Mouse (Mus musculus) thymus, postnatal 25 days (tissue): Measurements from ENCODE around the gene Caskin1.
A peak's percentile ranks its signal among the peaks of the same experiment; 100 is the strongest.
"Not testable (repeated sequence)": the region's sequence is repeated elsewhere in the genome, so short reads cannot be mapped to it uniquely, and the experiment has no call there.

Source experiments
- DNase-seq: peaks from one replicate; pipeline ENCODE4 v3.0.0; 2022

The Caskin1 gene

DNA sequence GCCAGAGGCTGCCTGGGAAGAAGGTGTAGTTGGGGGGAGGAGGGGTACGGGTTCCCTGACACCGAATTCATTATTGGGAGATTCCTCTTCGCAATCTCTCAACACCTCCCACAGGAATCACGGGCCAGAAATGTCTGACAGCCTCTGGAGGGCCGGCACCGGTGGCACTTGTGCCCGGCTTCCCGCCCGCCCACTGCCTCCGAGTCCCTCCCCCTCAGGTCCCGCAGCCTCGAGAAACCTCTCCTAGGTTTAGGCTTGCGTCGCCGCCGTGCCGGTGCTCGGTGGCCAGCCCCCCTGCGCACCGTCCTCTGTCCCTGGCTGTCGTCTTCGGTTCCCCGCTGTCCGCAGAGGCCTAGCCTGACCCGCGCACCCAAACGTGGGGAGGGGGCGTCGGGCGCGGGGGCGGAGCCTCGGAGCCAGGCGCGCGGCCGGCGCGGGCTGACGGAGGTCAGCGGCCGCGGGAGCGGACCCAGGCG is at the start of gene Caskin1:
Caskin1 (plus strand) TSS at position 416 of the 476 bp plus-strand sequence.
- no peak for DNase-seq

DNA sequence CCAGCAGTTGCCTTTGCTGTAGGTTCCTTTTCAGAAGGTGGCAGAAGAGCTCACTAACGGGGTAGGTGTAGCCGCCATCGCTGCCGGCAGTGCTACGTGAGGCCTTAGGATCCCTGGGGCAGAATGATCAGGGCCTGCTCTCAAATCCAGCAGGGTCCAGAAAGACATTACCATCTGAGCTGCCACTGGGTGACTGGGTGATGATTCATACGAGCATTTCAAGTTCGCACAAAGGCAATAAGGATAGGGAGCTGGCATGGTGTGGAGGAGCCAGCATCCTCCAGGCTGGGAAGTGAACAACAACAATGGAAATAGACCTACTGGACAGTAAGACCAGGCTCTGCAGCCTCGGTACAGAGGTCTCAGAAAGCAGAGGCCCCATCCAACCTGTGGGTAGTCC is 48.0 kb upstream of the Caskin1 start:
- DNase-seq, result no peak

DNA sequence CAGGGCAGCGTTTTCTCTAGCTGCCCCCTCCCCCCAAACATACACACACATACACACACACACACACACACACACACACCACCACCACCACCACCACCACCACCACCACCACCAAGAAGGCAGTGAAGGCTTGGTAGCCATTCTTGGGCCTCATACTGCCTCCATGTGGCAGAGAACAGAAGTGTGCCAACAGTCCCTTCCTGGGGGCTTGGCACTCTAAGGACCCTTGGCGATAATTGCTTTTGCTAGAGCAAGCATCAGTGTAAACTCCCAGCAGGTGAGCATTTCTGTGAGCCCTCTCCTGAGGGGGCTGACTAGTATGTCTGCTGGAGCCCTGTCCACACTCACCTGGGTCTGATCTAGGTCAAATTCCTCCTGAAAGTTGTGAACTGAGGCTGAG is 47.3 kb upstream of the Caskin1 start:
- no peak for DNase-seq

DNA sequence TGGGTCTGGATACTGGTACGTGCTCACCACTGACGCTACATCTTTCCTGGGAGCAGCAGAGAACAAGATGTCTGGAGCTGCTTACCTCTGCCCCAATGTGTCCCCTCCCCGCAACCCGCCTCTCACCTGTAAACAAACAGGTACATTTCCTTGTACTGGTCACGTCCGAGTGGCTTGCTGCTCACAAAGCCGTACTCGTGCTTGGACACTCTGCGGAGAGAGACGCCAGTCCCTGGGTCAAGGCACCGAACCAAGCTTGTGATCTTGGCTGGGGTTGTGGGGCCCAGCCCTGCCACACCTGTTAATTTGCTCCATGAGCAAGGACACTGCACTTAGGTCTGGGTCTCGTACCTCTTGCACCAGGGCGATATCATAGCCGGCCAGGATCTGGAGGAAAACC is 46.3 kb upstream of the Caskin1 start:
- DNase-seq, result no peak

DNA sequence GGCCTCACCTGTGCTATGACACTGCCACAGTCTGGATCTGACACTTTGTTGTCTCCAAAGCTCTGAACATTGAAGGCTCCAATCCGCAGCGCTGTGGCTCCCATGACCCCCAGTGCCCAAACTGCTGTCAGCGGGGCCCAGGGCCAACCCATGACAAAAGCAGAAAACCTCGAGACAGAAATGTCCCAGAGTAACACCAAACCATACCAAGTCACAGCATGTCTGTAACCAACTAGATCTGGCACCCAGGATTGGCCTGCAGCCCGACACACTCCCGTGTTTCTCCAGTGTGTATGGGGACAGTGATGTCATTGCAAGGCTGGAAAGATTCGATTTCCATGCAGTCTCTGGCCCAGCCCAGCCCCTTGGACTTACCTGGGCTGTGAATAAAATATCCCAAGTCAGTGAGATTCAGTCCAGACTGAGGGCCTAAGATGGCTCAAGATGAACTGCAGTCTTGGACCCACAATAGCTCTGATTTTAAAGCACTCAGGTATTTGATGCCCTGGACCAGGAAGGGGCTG is 45.7 kb upstream of the Caskin1 start, which contains the start of gene Dnase1l2:
Dnase1l2 (minus strand) TSS at position 474 of the 524 bp plus-strand sequence.
- no peak for DNase-seq

GRCm38 (mm10) chr17:24443409-24443808 is 45.0 kb upstream of the Caskin1 start:
- no peak for DNase-seq

GRCm38 (mm10) chr17:24446590-24446989 is 41.8 kb upstream of the Caskin1 start:
- DNase-seq, result no peak

- no peak for DNase-seq
Measured at GRCm38 (mm10) chr17:24449507-24449906, 38.9 kb upstream of the Caskin1 start.

DNA sequence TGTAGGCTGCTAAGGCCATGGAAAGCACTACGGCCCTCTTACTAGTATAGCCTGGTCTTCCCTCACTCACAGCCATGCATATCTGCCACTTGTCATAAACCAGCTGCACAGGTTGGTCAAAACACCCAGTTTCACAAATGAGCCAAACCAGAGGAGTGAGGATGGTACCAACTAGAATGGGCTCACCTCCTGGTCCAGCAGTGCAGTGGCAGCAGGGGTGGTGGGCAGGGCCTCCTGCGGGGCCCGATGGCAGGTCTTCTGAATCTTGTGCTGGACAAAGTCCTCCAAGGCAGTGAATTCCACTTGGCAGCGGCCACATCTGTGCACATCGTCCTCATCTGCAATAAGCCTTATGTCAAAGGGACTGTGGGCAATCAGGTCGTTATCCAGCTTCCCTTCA is 37.2 kb upstream of the Caskin1 start:
- DNase-seq, result no peak

GRCm38 (mm10) chr17:24453372-24453771 is 35.0 kb upstream of the Caskin1 start:
- no peak for DNase-seq

DNA sequence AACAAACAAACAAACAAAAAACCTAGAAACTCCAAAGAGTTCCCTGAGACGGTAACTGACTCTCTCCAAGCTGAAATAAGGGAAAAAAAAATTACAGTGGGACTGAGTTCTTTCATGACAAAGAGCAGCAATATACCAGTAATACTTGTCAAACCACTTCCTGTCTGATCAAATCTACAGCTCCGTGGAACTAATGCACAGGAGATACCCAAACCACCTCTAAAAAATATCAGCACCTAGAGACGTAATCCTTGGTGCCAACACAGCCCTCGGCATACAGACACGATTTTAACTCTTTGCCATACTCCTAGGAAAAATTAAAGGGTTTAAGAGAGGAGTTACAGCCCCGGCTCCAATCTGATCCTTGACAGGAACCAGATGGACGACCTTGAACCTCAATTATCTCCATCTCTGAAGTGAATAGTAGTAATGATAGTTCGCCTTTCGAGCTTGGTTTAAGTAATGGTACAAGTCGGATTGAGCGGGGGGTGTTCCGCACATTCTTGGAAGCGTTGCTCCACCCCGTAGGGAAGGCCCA is 34.1 kb upstream of the Caskin1 start:
- DNase-seq, result peak; percentile 20

GRCm38 (mm10) chr17:24454756-24455522 is 33.5 kb upstream of the Caskin1 start:
- DNase-seq, result peak; percentile 100

DNA sequence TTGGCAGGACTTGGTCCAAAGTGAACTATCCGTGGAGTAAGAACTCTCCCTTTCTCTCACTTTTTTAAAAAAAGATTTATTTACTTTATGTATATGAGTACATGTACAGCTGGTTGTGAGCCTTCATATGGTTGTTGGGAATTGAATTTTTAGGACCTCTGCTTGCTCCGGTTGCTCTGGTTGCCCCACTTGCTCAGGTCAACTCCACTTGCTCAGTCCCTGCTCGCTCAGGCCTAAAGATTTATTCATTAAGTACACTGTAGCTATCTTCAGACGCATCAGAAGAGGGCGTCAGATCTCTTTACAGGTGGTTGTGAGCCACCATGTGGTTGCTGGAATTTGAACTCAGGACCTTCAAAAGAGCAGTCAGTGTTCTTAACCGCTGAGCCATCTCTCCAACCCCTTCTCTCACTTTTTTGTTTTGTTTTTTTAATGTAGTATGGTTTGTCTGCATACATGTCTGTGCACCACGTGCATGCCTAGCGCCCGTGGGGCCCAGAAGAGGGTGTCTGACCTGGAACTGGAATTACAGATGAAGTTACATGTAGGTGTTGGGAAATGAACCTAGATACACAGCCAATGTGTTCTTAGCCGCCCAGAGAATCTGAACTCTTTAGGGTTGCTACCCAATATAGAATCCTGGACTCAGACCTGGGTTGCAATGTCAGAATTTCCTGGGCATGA is 32.7 kb upstream of the Caskin1 start:
- not testable (repeated sequence) for DNase-seq

GRCm38 (mm10) chr17:24461580-24461979 is 26.8 kb upstream of the Caskin1 start:
- DNase-seq, result peak; percentile 43

GRCm38 (mm10) chr17:24462932-24463331 is 25.5 kb upstream of the Caskin1 start:
- DNase-seq, result no peak

GRCm38 (mm10) chr17:24463374-24464133 is 24.8 kb upstream of the Caskin1 start:
- DNase-seq, result no peak

- no peak for DNase-seq
Measured at GRCm38 (mm10) chr17:24468636-24469246, 19.7 kb upstream of the Caskin1 start.

DNA sequence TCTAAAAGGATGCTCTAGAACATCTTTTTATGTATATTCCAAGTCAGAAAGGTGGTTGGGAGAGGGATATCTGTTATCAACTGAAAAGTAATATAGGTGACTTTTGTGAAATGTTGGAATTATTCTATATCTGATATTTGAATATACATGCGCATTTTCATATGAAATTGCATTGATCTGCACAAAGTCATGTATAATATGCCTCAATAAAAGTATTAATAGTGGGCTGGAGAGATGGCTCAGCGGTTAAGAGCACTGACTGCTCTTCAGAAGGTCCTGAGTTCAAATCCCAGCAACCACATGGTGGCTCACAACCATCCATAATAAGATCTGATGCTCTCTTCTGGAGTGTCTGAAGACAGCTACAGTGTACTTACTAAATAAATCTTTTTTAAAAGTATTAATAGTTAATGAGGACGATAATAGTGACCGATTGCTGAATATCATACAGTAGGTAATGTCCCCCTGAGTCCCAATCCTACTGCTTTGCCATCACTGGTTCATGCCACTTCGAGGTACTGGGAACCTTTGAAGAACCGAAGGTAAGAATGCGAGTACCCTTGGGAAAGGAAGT is 19.0 kb upstream of the Caskin1 start:
- DNase-seq, result no peak

GRCm38 (mm10) chr17:24469910-24470602 is 18.3 kb upstream of the Caskin1 start, which contains the start of the genes E4f1 and Pgp:
TSS of gene E4f1 (minus strand) at chr17:24470313.
TSS of gene Pgp (plus strand) at chr17:24470392.
- DNase-seq, result peak; percentile 97

DNA sequence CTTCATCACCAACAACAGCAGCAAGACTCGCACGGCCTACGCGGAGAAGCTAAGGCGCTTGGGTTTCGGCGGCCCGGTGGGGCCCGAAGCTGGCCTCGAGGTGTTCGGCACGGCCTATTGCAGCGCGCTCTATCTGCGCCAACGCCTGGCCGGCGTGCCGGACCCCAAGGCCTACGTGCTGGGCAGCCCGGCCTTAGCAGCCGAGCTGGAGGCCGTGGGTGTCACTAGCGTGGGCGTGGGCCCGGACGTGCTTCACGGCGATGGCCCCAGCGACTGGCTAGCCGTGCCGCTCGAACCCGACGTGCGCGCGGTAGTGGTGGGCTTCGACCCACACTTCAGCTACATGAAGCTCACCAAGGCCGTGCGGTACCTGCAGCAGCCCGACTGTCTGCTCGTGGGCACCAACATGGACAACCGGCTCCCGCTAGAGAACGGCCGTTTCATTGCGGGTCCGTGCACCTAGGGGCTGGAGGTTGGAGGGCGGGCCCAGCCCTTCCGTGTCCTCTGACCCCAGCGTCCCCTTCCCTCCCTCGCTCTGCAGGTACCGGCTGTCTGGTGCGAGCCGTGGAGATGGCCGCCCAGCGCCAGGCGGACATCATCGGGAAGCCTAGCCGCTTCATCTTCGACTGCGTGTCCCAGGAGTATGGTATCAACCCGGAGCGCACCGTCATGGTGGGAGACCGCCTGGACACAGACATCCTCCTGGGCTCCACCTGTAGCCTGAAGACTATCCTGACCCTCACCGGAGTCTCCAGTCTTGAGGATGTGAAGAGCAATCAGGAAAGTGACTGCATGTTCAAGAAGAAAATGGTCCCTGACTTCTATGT is 17.5 kb upstream of the Caskin1 start:
- no peak for DNase-seq
